Mouse (Mus musculus) natural killer cell, adult 2 months (primary cell): ENCODE results near the gene Nxf1.

Source experiments
- DNase-seq, 2 experiments: peaks; one replicate each; pipeline ENCODE4 v3.0.0; 2022; ENCODE audit warnings: low spot score in 2 of 2

Nxf1 gene

DNA sequence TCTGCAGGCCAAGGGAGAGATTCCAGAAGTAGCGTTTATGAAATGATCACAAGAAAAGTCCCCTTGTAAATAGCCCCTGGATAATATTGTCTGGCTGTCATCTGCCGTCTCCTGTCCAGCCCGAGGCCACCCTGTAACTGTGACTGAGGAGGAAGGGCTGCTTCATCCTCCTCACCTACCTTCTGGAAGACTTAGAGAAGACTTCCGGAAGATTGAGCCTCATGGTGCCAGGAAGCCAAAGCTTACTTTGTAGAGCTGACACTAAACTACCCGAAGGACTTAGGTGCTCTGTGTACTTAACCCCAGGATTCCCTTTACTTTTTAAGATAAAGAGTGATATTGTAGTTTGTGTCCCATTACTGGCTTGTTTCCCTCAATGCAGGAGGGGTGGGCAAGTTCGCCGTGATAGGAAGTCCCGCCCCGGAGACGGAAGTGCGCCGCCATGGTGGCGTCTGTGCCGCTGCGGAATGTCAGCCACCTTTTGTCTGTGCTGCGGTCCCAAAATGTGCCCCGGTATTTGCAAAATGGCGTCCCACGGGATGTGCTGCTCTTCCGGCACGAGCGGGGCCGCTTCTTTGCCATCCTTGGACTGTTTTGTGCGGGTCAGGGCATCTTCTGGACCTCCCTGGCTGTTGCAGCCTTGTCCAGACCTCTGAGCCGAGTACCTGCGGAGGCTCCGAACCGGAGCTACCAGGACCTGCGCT is 13.8 kb downstream of the Nxf1 start, which contains the start of gene Tmem223:
Gene Tmem223 (plus strand): TSS at position 430 of the 704 bp plus-strand sequence.
- peak; percentile 78 to 81 for DNase-seq

- no peak for DNase-seq
Measured at GRCm38 (mm10) chr19:8772996-8773395, 16.1 kb downstream of the Nxf1 start.

- no peak for DNase-seq
Measured at GRCm38 (mm10) chr19:8773409-8773808, 16.5 kb downstream of the Nxf1 start.

- DNase-seq: peak; percentile 96 to 97
Measured at GRCm38 (mm10) chr19:8774086-8774835, 17.4 kb downstream of the Nxf1 start, which contains the start of gene Tmem179b. TSS of gene Tmem179b (minus strand) at chr19:8774467.

- no peak for DNase-seq
Measured at GRCm38 (mm10) chr19:8774951-8775421, 18.1 kb downstream of the Nxf1 start.

GRCm38 (mm10) chr19:8786008-8786781 is 29.3 kb downstream of the Nxf1 start, which contains the start of gene Taf6l:
TSS of gene Taf6l (minus strand) at chr19:8786417.
- peak; percentile 88 to 92 for DNase-seq

GRCm38 (mm10) chr19:8788521-8788920 is 31.6 kb downstream of the Nxf1 start:
- no peak for DNase-seq

GRCm38 (mm10) chr19:8789171-8789570 is 32.3 kb downstream of the Nxf1 start:
- no peak for DNase-seq

GRCm38 (mm10) chr19:8790171-8790570 is 33.3 kb downstream of the Nxf1 start:
- DNase-seq: no peak

DNA sequence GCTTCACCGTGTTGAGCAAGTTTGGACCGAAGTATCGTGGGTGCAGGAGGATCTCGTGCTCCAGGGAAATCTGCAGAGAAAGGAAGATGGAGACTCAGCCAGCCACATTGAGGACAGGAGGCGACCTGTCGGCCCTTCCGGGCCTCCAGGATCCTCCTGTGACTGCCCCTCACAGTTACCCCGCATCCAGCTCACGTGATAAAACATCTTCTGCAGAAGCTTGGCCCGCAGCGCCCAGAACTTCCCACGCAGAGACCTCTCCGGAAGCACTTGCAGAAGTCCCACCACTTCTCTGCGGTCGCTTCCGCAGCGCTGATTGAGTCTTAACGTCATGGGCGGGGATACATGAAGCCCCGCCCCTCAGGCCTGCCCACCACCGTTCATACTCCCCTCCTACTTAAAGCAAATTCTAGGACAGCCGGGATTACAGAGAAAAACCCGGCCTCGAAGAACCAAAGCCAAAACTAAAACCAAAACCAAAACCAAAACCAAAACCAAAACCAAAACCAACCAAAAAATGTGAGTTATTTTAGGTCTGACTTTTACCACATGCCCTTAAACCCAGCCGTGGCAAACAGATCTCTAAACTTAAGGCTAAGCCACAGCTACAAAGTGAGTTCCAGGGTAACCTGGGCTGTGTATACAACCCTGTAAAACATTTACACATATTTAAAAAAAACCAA is 41.5 kb downstream of the Nxf1 start, which contains the start of gene Polr2g:
Gene Polr2g (minus strand): TSS at position 314 of the 683 bp plus-strand sequence.
- DNase-seq: peak; percentile 80 to 89

- no peak for DNase-seq
Measured at GRCm38 (mm10) chr19:8798947-8799315, 42.1 kb downstream of the Nxf1 start.

DNA sequence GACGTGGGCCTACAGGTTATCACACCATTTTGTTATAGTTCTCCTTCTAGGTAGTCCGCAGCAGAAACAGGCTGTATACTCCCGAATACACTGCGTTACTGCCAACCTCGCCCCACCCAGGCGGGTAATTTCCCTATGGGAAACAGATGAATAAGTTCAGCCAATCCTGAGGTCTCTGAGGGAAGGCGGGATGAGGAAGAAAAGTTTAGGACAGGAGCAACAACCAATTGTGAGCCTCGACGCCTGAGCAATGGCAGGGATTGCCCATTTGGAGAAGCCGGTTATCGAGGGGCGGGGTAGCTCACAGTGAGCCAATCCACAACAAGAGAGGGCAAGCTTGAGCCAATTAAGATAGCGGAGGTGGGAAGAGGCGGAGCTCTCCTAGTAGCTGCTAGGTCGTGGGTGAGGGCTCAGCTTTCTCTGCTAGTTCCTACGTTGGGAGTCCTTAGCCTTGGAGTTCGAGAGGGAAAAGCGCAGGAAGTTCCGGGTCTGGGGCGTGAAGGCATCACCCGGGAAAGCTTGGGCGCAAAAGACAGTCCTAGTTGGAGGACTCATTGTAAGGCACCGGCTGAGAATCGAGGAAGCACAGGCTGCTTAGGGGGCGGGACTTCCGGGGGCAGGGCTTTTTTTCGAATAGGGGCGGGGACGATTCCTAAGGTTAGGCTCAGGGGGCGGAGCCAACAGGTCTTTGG is 45.4 kb downstream of the Nxf1 start, which contains the start of gene Zbtb3:
Gene Zbtb3 (plus strand): TSS at position 426 of the 692 bp plus-strand sequence.
- DNase-seq: peak; percentile 91 to 93

GRCm38 (mm10) chr19:8803204-8803780 is 46.4 kb downstream of the Nxf1 start:
- DNase-seq: no peak

DNA sequence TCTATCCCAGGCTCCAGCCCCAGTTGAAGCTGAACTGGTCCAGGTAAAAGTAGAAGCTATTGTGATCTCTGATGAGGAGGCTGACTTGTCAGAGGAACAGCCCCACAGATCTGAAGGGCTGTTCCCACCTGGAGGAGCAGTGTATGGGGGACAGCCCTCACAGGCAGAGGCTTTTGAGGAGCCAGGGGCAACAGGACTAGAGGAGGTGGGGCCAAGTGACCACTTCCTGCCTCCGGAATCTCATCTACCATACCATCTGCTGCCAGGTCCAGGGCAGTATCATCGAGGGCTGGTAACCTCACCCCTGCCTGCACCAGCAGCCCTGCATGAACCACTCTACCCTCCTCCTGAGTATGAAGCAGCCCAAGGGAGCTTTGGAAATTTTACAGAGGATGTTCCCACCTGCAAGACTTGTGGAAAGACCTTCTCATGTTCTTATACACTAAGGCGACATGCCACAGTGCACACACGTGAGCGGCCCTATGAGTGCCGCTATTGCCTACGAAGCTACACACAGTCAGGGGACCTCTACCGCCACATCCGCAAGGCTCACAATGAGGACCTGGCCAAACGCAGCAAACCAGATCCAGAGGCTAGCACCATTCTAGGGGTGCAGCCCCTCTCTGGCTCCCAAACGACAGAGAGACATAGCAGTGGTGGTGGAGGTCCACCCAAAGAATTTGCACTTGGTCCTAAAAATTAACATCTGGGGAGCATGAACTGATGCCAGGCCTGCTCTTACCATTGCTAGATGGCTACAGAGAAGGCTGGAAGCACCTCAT is 47.2 kb downstream of the Nxf1 start:
- DNase-seq: peak in 1 of 2 experiments; percentile 23

DNA sequence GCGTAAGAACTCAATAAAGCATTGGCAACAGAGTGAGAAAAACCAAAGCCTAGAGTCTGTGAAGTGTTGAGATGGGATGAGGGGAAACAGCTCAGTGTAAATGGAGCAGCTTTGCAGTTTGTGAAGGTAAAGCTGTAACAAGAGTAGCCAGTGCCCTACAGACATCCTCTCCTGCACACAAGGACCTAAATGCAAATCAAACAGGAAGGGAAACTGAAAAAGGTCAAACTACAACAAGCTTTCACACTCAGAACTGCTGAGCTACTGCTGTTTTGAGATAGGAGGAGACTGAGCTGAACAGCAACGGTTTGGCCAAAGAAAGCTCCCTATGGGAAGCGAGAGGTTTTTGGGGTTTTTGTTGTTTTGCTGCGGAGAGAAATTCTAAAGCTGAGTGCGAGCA is 49.9 kb downstream of the Nxf1 start:
- DNase-seq: no peak

GRCm38 (mm10) chr19:8815812-8816211 is 58.9 kb downstream of the Nxf1 start:
- DNase-seq: no peak

- DNase-seq: no peak
Measured at GRCm38 (mm10) chr19:8817001-8817400, 60.1 kb downstream of the Nxf1 start.

DNA sequence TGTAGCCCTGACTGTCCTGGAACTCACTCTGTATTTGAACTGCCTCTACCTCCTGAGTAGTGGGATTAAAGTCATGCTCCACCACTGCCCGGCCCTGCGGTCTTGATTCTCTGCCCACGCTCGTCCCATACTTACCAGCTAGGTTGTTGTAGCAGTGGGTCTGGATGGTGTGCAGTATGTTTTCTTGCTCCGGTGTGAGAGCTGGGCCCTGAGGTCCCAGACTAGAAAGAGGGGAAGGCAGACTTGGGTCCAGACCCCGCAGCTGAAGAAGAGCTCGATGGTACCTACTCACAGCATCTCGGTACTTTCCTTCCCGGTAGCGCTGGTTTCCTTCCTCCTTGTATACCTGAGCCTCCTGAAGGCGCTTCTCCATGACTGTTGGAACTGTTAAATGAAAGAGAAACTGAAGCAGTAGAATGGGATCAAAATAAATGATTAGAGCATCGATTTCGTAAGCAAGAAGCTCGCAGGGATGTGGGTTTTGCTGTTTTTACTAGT is 61.5 kb downstream of the Nxf1 start:
- no peak for DNase-seq
